Mouse (Mus musculus) kidney, adult 9 months (tissue): ENCODE data around the gene Psmb3.
"Not testable (repeated sequence)": the region's sequence is repeated elsewhere in the genome, so short reads cannot be mapped to it uniquely, and the experiment has no call there.

Experiments
- DNase-seq: peaks from one replicate; pipeline ENCODE4 v3.0.0; 2022

Gene Psmb3

DNA sequence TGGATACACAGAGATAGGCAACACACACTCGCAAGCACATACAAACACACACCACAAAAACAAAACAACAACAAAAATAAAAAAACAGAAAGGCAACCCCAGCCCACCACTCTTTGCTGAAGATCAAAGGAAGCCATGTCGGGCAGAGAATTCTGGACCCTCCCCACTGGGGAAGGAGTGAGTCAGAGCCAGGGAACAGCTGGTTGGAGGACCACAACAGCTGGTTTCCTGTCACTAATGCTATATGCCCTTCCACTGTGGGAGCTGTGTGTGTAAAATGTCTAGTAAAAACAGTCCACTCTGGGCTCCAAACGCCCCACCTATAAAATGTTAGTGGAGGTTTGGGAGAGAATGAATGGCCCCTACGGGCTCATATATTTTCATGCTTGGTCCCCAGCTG, 18.1 kb downstream of the Psmb3 start:
- no peak for DNase-seq

DNA sequence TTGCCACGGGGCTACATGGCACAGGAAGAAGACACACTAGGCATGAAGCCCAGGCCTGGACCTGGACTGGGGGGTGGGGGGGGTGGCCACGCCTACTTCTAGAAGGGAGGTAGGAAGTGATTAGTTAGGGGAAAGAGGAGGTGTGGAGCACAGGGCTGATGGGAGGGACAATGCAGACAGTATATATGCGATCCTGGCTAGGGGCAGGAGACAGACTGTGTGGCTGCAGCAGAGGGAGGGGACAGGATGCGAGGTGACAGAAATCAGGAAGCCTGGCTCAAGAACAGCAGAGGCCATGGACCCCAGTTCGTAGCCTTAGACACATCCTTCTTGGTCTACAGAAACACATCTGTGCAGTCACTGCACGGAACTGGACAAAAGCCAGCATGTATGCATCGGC, 20.5 kb downstream of the Psmb3 start:
- no peak for DNase-seq

DNA sequence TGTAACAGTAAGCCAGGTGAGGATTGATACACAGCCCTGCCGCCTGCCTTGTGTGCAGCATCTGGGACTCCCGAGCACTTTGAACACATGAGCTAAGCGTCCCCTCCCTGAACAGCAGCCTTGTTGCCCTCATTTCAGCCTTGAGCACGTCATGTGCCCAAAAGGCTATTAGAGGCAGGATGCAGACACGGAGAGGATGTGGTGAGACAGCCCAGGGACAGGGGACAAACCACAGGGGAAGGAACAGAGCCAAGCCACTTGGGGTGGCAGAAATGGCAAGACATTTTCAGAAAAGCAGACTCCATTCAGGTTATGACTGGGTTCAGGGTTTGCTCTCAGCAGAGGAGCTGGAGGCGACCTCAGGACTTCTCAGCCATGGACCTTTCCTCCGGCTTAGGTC, 25.1 kb downstream of the Psmb3 start:
- DNase-seq, result no peak

DNA sequence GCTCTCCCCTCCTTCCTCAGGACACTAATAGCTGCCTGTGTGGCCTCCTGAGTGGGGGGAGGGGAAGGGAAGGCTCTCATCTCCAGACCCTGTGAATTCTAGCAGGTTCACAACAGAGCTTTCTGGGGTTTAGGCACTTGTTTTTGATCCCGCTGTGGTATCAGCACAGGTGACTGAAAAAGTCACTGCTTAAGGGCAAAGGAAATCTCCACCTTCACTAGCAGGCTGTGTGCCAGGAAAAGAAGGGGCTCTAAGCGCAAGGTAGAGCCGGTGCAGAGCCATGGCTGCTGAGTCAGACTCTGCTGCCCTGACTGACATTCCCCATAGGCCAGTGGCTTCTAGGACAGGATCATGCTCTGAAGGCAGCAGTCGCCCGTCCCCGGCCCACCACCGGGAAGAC, 25.5 kb downstream of the Psmb3 start:
- no peak for DNase-seq

DNA sequence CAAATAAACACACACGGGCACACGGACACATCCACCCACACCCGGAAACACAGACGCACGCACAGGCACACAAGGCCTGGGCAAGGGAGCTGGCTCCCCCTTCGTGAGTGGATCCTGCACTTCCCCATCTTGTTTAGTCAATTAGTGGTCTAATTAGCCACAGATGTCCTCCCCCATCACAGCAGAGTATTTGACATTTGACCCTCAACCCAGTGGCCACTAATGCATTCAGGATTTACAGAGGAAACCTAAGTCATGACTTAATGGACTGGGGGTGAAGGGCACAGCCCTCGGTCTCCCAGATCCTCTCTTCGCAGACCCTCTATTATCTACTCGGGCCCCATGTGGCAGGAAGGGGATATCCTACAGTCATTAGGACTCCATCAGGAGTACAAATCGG, 30.5 kb downstream of the Psmb3 start:
- DNase-seq, result no peak

GRCm38 (mm10) chr11:97734810-97735209, 31.6 kb downstream of the Psmb3 start:
- not testable (repeated sequence) for DNase-seq

GRCm38 (mm10) chr11:97736645-97737044, 33.4 kb downstream of the Psmb3 start:
- DNase-seq, result no peak

DNA sequence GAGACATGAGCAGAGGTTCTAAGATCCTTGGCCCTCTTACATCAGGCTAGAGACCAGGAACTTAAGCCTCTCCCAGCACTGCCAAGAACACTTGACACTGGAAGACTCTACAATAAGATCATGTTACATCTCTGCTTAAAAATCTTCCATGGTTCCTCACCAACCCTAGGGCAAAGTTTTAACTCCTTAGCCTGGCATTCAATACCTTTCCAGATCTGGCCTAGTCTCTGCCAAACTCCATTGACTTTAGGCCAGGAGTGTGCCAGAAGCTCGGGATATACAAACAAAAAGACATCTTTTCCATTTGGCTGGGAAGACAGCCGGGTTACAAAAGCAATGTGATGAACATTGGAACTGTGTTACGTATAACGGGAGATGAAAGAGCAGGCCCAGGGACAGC, 34.4 kb downstream of the Psmb3 start:
- no peak for DNase-seq

DNA sequence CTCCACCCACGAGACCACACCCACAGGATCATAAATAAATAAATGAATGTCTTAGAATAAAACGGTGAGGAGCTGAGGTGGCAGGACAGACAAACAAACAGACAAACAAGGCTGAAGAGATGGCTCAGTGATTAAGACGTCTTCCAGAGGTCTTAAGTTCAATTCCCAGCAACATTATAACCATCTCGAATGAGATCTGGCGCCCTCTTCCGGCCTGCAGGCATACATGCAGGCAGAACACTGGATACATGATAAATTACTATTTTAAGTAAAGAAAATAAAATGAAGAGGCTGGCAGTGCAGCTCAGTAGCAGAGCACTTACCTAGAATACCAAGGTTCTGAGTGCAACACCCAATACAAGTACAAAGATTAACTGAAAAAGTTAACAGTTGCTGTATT, 35.5 kb downstream of the Psmb3 start:
- no peak for DNase-seq

DNA sequence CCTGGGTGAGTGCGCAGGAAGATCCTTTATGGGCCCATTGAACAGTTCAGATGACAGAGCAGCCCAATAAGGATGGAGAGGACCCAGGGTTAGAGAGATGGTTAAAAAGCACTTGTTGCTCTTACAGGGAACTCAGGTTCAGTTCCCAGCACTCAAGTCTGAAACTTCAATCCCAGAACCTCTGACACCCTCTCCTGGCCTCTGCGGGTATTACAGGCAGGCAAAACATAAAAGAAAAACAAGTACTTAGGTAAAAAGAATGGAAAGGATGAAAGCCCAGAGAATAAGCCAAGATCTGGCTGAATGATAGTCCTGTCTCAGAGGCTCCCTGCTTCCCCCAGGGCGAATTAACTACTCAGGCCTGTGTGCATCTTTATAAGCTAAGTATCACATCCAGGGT, 36.0 kb downstream of the Psmb3 start:
- no peak for DNase-seq

DNA sequence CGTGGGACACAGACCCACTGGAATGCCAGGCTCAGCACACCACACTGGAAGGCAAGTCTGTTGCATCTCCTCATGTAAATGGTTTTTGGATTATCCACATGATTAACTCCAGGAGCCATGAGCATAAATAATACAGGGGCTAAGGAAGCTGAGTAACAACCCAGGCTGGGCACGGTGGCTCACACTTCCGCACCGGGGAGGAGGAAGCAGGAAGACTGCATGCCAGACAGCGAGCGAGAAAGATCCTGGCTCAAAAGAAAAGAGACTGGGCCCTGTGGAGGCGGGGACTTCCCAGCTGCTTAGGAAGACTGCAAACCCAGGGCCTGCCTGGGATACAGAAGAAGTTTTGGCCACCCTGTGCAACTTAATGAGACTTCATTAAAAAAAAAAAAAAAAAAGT, 37.0 kb downstream of the Psmb3 start:
- peak; percentile 44 for DNase-seq

DNA sequence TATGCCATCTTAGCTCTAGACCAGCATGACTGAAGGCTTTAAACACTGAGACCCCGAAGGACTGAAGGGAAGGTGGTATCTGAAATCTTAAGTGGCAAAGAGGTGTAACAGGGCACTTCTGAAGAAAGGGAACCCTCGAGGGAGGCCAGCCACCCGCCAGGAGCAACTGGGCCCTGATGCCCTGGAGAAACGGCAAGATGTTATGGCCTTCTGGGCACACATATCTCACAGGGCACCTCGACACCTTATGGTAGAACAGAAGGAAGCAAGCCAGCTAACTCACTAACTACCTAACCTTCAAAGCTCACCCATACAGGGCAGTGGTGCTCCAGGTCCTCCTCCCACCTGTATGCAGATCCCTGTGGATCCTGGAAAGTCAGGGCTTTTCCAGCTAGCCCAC, 39.0 kb downstream of the Psmb3 start:
- DNase-seq, result no peak

DNA sequence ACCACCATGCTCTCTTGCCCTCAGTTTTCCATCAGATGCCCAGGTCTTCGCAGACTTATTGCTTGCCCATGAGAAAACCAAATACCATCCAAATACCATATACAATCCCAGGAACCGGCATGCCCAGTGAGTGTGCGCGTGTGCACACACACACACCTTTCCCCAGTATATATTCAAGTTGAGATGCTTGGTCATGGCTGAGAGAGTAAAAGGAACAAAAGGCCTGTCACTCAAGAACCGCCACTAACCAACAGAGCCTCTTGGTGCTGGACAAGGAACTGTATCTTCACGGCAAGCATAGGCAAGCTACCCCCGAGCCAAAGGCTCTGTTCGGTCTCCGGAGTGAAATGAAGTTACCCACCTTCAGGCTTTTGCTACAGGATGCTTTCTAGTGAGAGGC, 39.4 kb downstream of the Psmb3 start:
- DNase-seq, result no peak

- no peak for DNase-seq
These were observed 40.2 kb downstream of the Psmb3 start for GRCm38 (mm10) chr11:97743423-97743822.

GRCm38 (mm10) chr11:97744063-97744717, 41.0 kb downstream of the Psmb3 start, which contains the start of gene Pip4k2b:
TSS of gene Pip4k2b (minus strand) at chr11:97744704.
- DNase-seq, result no peak

DNA sequence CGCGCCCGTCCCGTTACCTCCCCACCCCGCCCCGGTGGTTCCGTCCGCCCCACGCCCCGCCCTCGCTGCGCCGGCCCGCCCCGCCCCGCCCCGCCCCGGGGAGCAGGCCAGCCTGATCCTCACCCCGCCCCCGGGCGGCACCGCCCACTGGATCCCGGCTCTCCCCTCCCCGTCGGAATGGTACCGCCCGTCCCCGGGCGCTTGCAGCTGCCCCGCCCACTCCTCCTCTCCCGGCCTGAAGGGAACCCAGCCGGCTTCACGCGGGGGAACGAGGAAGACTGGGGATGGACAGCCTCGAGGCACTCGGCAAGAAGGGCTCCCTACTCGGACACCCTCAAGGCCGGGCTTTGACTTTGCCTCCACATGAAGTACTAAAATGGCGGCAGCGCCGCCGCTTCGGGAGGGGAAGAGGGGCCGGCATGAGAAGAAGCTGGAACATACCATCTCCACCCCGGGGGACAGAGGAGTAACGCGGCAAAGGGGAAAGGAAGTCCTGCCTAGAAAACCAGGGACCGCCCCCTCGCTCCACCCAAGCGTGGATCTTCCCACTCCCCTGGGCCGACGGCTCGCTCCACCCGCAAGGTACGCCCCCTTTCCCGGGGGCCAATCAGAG, 41.6 kb downstream of the Psmb3 start:
- peak; percentile 100 for DNase-seq

DNA sequence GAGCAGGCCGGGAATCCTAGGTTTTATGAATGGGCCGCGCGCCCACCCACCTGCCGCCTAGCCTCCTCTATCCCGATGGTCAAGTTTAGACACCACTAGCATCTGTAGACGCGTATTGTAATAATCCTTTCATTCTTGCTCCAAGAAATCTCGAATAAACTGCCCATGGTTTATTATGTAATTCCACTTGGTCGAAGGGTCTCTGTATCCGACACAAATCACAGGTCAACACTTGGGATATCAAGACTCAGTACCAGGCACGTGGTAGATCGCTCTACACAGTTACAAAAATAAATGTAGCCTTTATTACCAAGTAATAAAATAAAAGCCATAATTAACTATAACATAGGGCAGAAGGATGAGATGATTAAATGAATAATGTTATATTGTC, 42.1 kb downstream of the Psmb3 start:
- no peak for DNase-seq

GRCm38 (mm10) chr11:97747773-97748172, 44.6 kb downstream of the Psmb3 start:
- DNase-seq, result no peak

DNA sequence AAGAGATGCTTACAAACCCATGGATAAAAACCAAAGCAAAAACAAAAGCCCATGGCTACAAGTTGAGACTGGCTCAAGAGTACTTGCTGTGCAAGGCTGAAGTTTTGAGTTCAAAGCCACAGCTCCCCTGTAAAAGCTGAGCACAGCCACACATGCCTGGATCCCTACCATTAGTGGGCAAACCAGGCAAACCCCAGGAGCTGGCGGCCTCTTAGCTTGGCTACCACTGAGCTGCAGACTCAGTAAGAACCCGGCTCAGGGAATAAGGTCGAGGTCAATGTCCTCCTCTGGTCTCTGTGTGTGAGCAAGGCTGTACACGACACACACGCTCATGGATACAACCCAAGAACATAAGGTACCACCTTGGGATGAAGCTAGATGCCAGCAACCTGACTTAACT, 45.3 kb downstream of the Psmb3 start:
- no peak for DNase-seq

GRCm38 (mm10) chr11:97753277-97753676, 50.1 kb downstream of the Psmb3 start:
- DNase-seq, result no peak

DNA sequence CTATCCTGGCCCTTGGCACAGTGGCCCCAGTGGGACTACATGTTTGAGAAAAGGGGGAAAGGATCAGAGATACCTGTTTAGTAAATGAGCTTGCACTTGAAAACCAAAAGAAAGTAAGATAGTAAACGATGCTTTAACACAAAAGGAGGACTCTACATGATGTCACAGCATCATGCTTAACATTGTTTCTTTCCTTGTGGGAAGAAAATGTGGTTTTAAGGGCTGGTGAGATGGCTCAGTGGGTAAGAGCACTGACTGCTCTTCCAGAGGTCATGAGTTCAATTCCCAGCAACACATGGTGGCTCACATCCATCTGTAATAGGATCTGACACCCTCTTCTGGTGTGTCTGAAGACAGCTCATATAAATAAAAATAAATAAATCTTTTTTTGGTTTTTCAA, 54.9 kb downstream of the Psmb3 start:
- no peak for DNase-seq

GRCm38 (mm10) chr11:97758942-97759341, 55.7 kb downstream of the Psmb3 start:
- no peak for DNase-seq

DNA sequence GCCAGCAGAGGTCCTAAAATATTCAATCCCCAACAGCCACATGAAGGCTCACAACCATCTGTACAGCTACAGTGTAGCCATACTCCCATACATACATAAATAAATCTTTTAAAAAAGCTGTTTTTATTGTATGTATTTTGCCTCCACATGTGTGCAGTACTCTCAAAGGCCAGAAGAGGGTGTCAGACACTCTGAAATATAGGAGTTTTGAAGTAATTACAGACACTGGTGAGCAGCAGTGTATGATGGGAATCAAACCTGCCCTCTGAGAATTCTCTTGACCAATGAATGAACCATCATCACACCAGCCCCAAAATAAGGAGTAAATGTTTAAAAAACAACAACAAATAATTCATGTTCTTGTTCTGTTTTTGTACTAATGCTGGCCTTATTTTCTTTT, 58.4 kb downstream of the Psmb3 start:
- DNase-seq, result no peak
